Mouse (Mus musculus): ENCODE data around the gene Rrp12. TPM values are rescaled to one million over a fixed set of nuclear protein-coding genes. Genes with fewer than 3 reads are reported as not detected.

Rrp12 gene
- polyA plus RNA-seq (2012; rRNA removed): 3.6 and 4.0 TPM in 2 replicates

GRCm38 (mm10) chr19:41895460-41896318, at the start of gene Rrp12:
Rrp12 (minus strand) TSS chr19:41896173.
- Histone ChIP-seq H3K27me3 (replicated peaks; ENCODE audit: control insufficient read depth, insufficient read depth, low read length) (no peaks in the 10 kb centered on the region), H3K4me1 (ENCODE audit: control insufficient read depth, insufficient read depth, low read length) (no peaks in the 10 kb centered on the region; the same call in 1 of the 2 replicates), H3K4me3 (ENCODE audit: insufficient read depth, low read depth, low read length) (peak within 1 kb of the TSS; percentile 58), H3K27ac (ENCODE audit: insufficient read depth, low read depth, low read length) (no peak within 1 kb of the TSS), H3K36me3 (ENCODE audit: control insufficient read depth, insufficient read depth, low read length) (no peaks in the 10 kb centered on the region)
- peak; percentile 93 for DNase-seq
- under 1% methylated on average over 46 of the region's 46 CpGs for WGBS
- TF ChIP-seq POLR2A (IDR thresholded peaks at IDR 0.05; ENCODE audit: low read depth, low read length): no peak
- no peak for TF ChIP-seq CTCF (conservative IDR thresholded peaks at IDR 0.05; ENCODE audit: insufficient read depth, insufficient read length, low read depth, low read length)

DNA sequence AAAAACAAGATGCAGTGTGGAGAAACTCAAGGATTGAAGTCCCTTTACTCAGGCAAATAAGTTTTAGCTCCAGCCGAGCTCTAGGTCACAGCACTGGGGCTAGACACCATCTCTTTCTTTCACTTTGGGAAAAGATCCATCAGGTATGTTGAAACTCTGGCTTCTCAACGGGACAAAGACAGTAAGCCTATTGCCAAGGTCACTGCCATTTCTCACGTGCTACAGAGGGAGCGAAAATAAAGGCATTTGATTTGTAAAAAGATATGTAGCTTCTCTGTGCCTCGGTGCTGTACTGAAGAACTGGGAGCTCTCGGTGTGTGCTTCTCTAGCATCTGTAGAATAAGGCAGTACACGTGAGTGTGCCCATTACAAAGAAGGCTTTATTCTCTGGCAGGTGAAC, 47.9 kb upstream of the Rrp12 start:
- TF ChIP-seq CTCF (conservative IDR thresholded peaks at IDR 0.05; ENCODE audit: insufficient read depth, insufficient read length, low read depth, low read length) (no peak), POLR2A (IDR thresholded peaks at IDR 0.05; ENCODE audit: low read depth, low read length) (no peak)
- H3K4me1 ChIP-seq (ENCODE audit: control insufficient read depth, insufficient read depth, low read length): no peaks in the 10 kb centered on the region
- peaks cover 7% of the 10 kb centered on the region for H3K36me3 ChIP-seq (ENCODE audit: control insufficient read depth, insufficient read depth, low read length)
- DNase-seq: no peak
- WGBS: 85% methylated on average over 7 of the region's 7 CpGs
- no peaks in the 10 kb centered on the region for H3K27me3 ChIP-seq (replicated peaks; ENCODE audit: control insufficient read depth, insufficient read depth, low read length)
- no peak overlapping the region for H3K4me3 ChIP-seq (ENCODE audit: insufficient read depth, low read depth, low read length)
- H3K27ac ChIP-seq (ENCODE audit: insufficient read depth, low read depth, low read length): no peak overlapping the region

DNA sequence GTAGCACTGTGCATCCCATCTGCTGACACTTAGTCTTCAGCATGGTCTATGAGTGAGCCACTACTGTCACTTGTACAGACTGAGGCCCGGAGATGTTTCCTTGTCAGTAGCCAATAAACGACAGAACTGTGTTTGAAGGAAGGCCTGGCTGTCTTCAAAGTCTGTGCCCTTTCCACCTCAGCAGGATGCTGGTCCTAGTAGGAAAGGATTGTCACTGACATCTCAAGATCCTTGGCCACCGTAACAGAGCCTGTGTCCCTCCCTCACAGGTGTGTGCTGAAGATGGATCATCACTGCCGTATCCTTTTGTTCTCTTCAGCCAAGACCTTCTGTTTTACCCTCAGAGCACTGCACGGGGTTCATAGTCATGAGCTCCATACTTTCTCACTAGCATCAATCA, 42.6 kb upstream of the Rrp12 start:
- TF ChIP-seq POLR2A (IDR thresholded peaks at IDR 0.05; ENCODE audit: low read depth, low read length) (no peak), CTCF (conservative IDR thresholded peaks at IDR 0.05; ENCODE audit: insufficient read depth, insufficient read length, low read depth, low read length) (no peak)
- DNase-seq: no peak
- no peak overlapping the region for H3K4me3 ChIP-seq (ENCODE audit: insufficient read depth, low read depth, low read length)
- H3K4me1 ChIP-seq (ENCODE audit: control insufficient read depth, insufficient read depth, low read length): peaks cover 4% of the 10 kb centered on the region; the same call in 1 of the 2 replicates
- no peaks in the 10 kb centered on the region for H3K27me3 ChIP-seq (replicated peaks; ENCODE audit: control insufficient read depth, insufficient read depth, low read length)
- 85% methylated on average over 5 of the region's 5 CpGs for WGBS
- H3K36me3 ChIP-seq (ENCODE audit: control insufficient read depth, insufficient read depth, low read length): no peaks in the 10 kb centered on the region; the same call in 1 of the 2 replicates
- no peak overlapping the region for H3K27ac ChIP-seq (ENCODE audit: insufficient read depth, low read depth, low read length)

DNA sequence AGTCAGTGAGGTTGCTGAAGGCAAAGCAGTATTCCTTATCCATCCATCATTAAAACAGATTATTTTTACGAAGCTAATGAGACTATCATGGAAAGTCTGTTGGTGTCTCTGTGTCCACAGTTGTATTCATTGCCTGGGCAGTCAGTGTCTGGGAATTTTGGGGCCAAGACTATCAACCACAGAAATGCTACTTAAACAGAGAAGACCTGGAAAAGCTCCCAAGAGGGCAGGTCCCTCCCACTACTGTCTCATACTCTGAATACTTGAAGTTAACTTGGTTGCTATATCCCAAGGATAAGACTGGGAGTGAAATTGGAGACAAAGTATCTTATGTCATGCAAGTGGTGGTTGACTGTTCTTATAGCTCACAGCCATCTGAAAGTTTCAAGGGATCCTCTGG, 39.9 kb upstream of the Rrp12 start:
- 74% methylated on average over 1 of the region's 1 CpGs for WGBS
- TF ChIP-seq CTCF (conservative IDR thresholded peaks at IDR 0.05; ENCODE audit: insufficient read depth, insufficient read length, low read depth, low read length): no peak
- no peak for TF ChIP-seq POLR2A (IDR thresholded peaks at IDR 0.05; ENCODE audit: low read depth, low read length)
- H3K27me3 ChIP-seq (replicated peaks; ENCODE audit: control insufficient read depth, insufficient read depth, low read length): no peaks in the 10 kb centered on the region
- peaks cover 7% of the 10 kb centered on the region; the same call in 1 of the 2 replicates for H3K4me1 ChIP-seq (ENCODE audit: control insufficient read depth, insufficient read depth, low read length)
- no peak for DNase-seq
- H3K4me3 ChIP-seq (ENCODE audit: insufficient read depth, low read depth, low read length): no peak overlapping the region
- no peak overlapping the region for H3K27ac ChIP-seq (ENCODE audit: insufficient read depth, low read depth, low read length)
- no peaks in the 10 kb centered on the region; the same call in 1 of the 2 replicates for H3K36me3 ChIP-seq (ENCODE audit: control insufficient read depth, insufficient read depth, low read length)

- Histone ChIP-seq H3K36me3 (ENCODE audit: control insufficient read depth, insufficient read depth, low read length) (no peaks in the 10 kb centered on the region; the same call in 1 of the 2 replicates), H3K4me1 (ENCODE audit: control insufficient read depth, insufficient read depth, low read length) (peaks cover 7% of the 10 kb centered on the region; the same call in 1 of the 2 replicates), H3K27ac (ENCODE audit: insufficient read depth, low read depth, low read length) (no peak overlapping the region), H3K27me3 (replicated peaks; ENCODE audit: control insufficient read depth, insufficient read depth, low read length) (no peaks in the 10 kb centered on the region), H3K4me3 (ENCODE audit: insufficient read depth, low read depth, low read length) (peak overlapping the region; percentile 18; the same call in 1 of the 2 replicates)
- no peak for DNase-seq
- WGBS: 8% methylated on average over 6 of the region's 6 CpGs
- TF ChIP-seq POLR2A (IDR thresholded peaks at IDR 0.05; ENCODE audit: low read depth, low read length): no peak
- no peak for TF ChIP-seq CTCF (conservative IDR thresholded peaks at IDR 0.05; ENCODE audit: insufficient read depth, insufficient read length, low read depth, low read length)
Observed at GRCm38 (mm10) chr19:41934124-41934523, 38.2 kb upstream of the Rrp12 start.

- 0% methylated on average over 47 of the region's 47 CpGs for WGBS
- Histone ChIP-seq H3K27ac (ENCODE audit: insufficient read depth, low read depth, low read length) (peak within 1 kb of the TSS; percentile 65), H3K36me3 (ENCODE audit: control insufficient read depth, insufficient read depth, low read length) (no peaks in the 10 kb centered on the region)
Observed at GRCm38 (mm10) chr19:41933179-41934086, 37.5 kb upstream of the Rrp12 start, which contains the start of the genes Exosc1 and Zdhhc16. Exosc1 (minus strand) TSS chr19:41933423. Zdhhc16 (plus strand) TSS chr19:41933480.

More at GRCm38 (mm10) chr19:41933179-41934086, 37.5 kb upstream of the Rrp12 start, which contains the start of the genes Exosc1 and Zdhhc16:
- peak; percentile 99 for DNase-seq
- no peaks in the 10 kb centered on the region for H3K27me3 ChIP-seq (replicated peaks; ENCODE audit: control insufficient read depth, insufficient read depth, low read length)
- H3K4me1 ChIP-seq (ENCODE audit: control insufficient read depth, insufficient read depth, low read length): peaks cover 7% of the 10 kb centered on the region; the same call in 1 of the 2 replicates
- H3K4me3 ChIP-seq (ENCODE audit: insufficient read depth, low read depth, low read length): peak within 1 kb of the TSS; percentile 96
- TF ChIP-seq CTCF (conservative IDR thresholded peaks at IDR 0.05; ENCODE audit: insufficient read depth, insufficient read length, low read depth, low read length) (no peak), POLR2A (IDR thresholded peaks at IDR 0.05; ENCODE audit: low read depth, low read length) (no peak)
